Mouse (Mus musculus) hindbrain, embryonic 13.5 days (tissue): ENCODE data around the gene Swt1. TPM values are rescaled to one million over a fixed set of nuclear protein-coding genes. Genes with fewer than 3 reads are reported as not detected.

Experiments
- ATAC-seq: fragments of 200-750 bp; cut with Nextera tagmentation; 2 replicates; pipeline ENCODE4 v1.8.0; 2017; ENCODE audit warnings: moderate TSS enrichment; ENCODE audit not compliant: low FRiP score
- H3K27ac ChIP-seq: fragments of 300-500 bp; sonication (generic); 2 replicates; pipeline ENCODE4 v1.5.1; 2015; ENCODE audit warnings: inconsistent platforms, mild to moderate bottlenecking, moderate library complexity
- H3K27me3 ChIP-seq: fragments of 300-500 bp; sonication (generic); 2 replicates; pipeline ENCODE4 v1.6.1; 2015; ENCODE audit warnings: mild to moderate bottlenecking, inconsistent platforms
- H3K36me3 ChIP-seq: fragments of 300-500 bp; sonication (generic); 2 replicates; pipeline ENCODE4 v1.6.1; 2015; ENCODE audit warnings: mild to moderate bottlenecking, inconsistent platforms
- H3K4me1 ChIP-seq: fragments of 300-500 bp; sonication (generic); replicated peaks from 2 replicates; pipeline ENCODE4 v1.6.1; 2015; ENCODE audit warnings: inconsistent platforms
- H3K4me2 ChIP-seq: fragments of 300-500 bp; sonication (generic); 2 replicates; pipeline ENCODE4 v1.6.1; 2015; ENCODE audit warnings: inconsistent platforms, mild to moderate bottlenecking, moderate library complexity
- H3K4me3 ChIP-seq: fragments of 300-500 bp; sonication (generic); 2 replicates; pipeline ENCODE4 v1.5.1; 2015; ENCODE audit warnings: mild to moderate bottlenecking, inconsistent platforms
- H3K9ac ChIP-seq: fragments of 300-500 bp; sonication (generic); 2 replicates; pipeline ENCODE4 v1.6.1; 2015; ENCODE audit warnings: mild to moderate bottlenecking, inconsistent platforms
- H3K9me3 ChIP-seq: fragments of 300-500 bp; sonication (generic); 2 replicates; pipeline ENCODE4 v1.6.1; 2016; ENCODE audit warnings: inconsistent platforms
- WGBS: fragments of 180-500 bp; shearing (Covaris S2); methylation state at CpG from one replicate; pipeline ENCODE4 v1.1.7; 2015; 5-methylcytosine and 5-hydroxymethylcytosine counted together
- microRNA-seq: library from miRNA; unstranded; fragments of <30 nt; microRNA quantifications from one replicate; pipeline ENCODE4, GENCODE M21; 2016
- polyA plus RNA-seq: library from polyadenylated mRNA; unstranded; fragments of >200 nt; fragmentation: Nextera tagmentation; extraction: Ambion mirVana; gene quantifications from 2 replicates; pipeline ENCODE4 v1.2.1, GENCODE M21; 2015

Gene Swt1
- polyA plus RNA-seq, 1 experiment from 2014 or later = 20.6 TPM

DNA sequence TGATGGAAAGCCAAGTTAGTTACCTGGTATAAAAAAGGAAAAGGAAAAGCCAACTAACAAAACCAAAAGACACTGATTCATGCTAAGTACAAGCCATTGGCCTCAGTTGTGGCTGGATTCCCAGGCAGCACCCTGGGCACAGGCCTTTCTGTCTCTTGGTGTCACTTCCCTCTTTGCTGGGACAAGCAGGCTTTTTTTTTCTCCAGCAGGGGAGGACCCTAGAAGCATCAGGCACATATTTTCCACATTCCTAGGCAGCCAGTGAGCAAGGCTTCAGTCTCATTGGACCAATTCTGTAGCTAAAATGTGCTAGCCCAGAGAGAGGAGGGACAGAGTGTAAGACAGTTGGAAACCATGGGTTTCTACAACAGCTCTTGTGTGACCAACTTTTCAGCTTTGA, 90.0 kb downstream of the Swt1 start:
- H3K4me3 ChIP-seq = no peak overlapping the region
- H3K9me3 ChIP-seq = no peaks in the 10 kb centered on the region
- H3K27me3 ChIP-seq = no peaks in the 10 kb centered on the region
- H3K4me2 ChIP-seq = no peak overlapping the region
- no peak overlapping the region for H3K27ac ChIP-seq
- ATAC-seq = no peak
- H3K36me3 ChIP-seq = no peaks in the 10 kb centered on the region
- H3K9ac ChIP-seq = no peak overlapping the region
- peaks cover 22% of the 10 kb centered on the region for H3K4me1 ChIP-seq

DNA sequence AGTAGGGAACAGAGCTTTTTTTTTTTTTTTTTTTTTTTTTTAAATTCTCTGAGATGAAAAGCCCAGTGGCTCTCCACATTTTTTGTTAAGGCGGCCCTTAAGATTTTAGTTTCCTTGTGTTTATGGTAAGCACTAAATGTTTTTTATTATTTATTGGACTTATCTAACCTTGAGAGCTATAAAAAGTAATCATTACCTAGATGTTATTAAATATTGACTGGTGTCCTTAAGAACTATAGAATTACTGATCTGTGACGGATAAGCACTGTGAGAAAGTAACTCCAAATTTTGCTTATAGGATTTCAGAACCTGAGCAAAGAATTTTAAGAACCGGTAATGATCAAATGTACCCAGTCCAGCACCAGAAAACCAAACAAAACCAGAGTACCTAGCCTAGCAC, 95.4 kb downstream of the Swt1 start:
- H3K27me3 ChIP-seq = no peaks in the 10 kb centered on the region
- ATAC-seq = no peak

DNA sequence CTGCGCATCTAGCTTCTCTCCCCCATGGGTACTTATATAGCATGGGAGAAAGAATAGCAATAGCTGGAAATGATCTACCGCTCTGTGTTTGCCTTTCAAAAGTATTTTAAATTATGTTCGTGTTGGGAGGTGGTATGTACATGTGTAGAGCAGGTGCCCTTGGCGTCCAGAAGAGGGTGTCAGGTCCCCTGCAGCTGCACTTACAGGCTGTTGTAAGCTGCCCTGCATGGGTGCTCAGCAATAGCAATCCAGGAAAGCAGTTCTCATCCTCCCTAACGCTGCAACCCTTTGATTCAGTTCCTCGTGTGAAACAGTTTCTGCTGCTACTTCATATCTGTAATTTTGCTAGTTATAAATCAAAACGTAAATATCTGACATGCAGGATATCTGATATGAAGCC, 98.7 kb downstream of the Swt1 start:
- no peak overlapping the region for H3K4me2 ChIP-seq
- no peak overlapping the region for H3K4me3 ChIP-seq
- no peak for ATAC-seq
- no peak overlapping the region for H3K9ac ChIP-seq
- no peaks in the 10 kb centered on the region for H3K4me1 ChIP-seq
- H3K9me3 ChIP-seq = no peaks in the 10 kb centered on the region
- H3K36me3 ChIP-seq = no peaks in the 10 kb centered on the region
- no peaks in the 10 kb centered on the region for H3K27me3 ChIP-seq
- 85% methylated on average over 7 of the region's 7 CpGs for WGBS
- H3K27ac ChIP-seq = no peak overlapping the region

More for the DNA sequence above, 95.4 kb downstream of the Swt1 start:
- H3K9me3 ChIP-seq = no peaks in the 10 kb centered on the region
- no peak overlapping the region for H3K4me2 ChIP-seq
- H3K9ac ChIP-seq = no peak overlapping the region
- 92% methylated on average over 3 of the region's 3 CpGs for WGBS
- no peak overlapping the region for H3K4me3 ChIP-seq
- no peak overlapping the region for H3K27ac ChIP-seq
- H3K36me3 ChIP-seq = no peaks in the 10 kb centered on the region
- H3K4me1 ChIP-seq = no peaks in the 10 kb centered on the region

DNA sequence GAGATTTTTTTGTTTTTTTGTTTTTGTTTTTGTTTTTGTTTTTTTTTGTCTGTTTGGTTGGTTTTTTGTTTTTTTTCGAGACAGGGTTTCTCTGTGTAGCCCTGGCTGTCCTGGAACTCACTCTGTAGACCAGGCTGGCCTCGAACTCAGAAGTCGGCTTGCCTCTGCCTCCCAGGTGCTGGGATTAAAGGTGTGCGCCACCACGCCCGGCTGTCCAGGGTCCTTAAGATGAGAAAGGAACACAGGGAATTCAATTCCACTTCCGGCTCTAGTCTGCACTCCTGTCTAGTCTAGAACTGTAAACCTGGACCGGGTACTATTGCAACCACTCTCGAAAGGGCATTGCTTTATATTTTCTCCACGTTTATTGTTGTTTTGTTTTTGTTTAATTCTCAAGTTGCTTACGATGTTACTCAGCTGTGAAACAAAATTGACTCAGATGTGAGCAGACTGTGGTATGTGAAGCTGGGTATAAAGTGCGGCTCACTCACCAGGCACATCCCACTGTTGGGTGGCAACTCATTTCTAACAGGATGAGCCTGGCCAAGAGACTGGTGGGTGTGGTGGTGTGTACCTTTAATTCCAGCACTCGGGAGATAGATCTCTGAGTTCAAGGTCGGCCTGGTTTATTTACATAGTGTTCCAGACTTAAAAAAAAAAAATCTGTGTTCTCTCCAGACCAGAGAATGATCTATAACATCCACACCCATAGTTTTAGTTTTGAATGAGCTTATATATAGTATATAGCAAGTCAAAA, 99.7 kb downstream of the Swt1 start:
- no peak for ATAC-seq
- no peak overlapping the region for H3K27ac ChIP-seq
- no peak overlapping the region for H3K4me2 ChIP-seq
- no peaks in the 10 kb centered on the region for H3K27me3 ChIP-seq
- no peak overlapping the region for H3K9ac ChIP-seq
- WGBS = 89% methylated on average over 14 of the region's 14 CpGs
- H3K36me3 ChIP-seq = no peaks in the 10 kb centered on the region
- H3K4me1 ChIP-seq = no peaks in the 10 kb centered on the region
- H3K9me3 ChIP-seq = no peaks in the 10 kb centered on the region
- H3K4me3 ChIP-seq = no peak overlapping the region

DNA sequence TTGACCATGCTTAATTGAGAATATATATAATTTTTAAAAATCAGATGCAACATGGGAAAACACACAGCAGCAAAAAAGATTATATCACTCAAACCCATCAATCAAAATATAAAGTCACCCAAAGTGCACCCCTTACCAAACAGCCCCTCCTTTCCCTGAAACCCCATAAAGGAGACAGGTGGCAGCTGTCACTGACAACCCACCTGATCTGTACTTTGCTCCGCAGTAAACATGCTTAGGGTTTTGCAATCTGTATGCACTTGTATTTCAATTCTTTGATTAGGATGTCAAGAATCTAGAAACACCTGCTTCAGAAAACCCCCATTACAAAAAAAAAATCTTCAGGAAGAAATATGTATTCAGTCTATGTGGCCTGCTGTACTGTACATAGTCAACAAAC, 102.9 kb downstream of the Swt1 start:
- H3K27me3 ChIP-seq = no peaks in the 10 kb centered on the region
- 90% methylated on average over 1 of the region's 1 CpGs for WGBS
- no peak for ATAC-seq
- H3K4me1 ChIP-seq = no peaks in the 10 kb centered on the region
- no peaks in the 10 kb centered on the region for H3K9me3 ChIP-seq
- H3K9ac ChIP-seq = no peak overlapping the region
- H3K4me2 ChIP-seq = no peak overlapping the region
- no peak overlapping the region for H3K4me3 ChIP-seq
- no peak overlapping the region for H3K27ac ChIP-seq
- H3K36me3 ChIP-seq = no peaks in the 10 kb centered on the region

DNA sequence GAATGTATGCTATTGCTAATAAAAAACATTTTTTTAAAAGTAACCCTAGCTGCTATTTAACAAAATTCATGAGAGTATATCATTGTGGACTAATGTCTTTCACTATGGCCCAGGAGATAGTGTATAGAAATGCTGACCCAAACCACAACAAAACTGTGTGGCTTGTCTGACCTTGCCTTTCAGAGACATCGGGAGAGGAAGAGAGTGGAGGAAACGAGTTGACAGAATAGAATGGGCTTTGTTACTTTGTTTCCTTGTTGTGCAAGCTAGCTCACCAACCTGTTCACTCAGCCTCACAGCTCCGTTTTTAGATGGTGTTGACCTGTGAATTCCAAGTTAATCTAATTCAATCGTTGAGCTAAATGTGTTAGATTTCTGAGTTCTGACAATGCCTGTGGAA, 107.8 kb downstream of the Swt1 start:
- H3K36me3 ChIP-seq = no peaks in the 10 kb centered on the region
- H3K9ac ChIP-seq = no peak overlapping the region
- no peak for ATAC-seq
- no peak overlapping the region for H3K4me2 ChIP-seq
- H3K9me3 ChIP-seq = no peaks in the 10 kb centered on the region
- H3K27ac ChIP-seq = no peak overlapping the region
- H3K27me3 ChIP-seq = no peaks in the 10 kb centered on the region
- H3K4me1 ChIP-seq = no peaks in the 10 kb centered on the region
- 64% methylated on average over 4 of the region's 4 CpGs for WGBS
- H3K4me3 ChIP-seq = no peak overlapping the region

DNA sequence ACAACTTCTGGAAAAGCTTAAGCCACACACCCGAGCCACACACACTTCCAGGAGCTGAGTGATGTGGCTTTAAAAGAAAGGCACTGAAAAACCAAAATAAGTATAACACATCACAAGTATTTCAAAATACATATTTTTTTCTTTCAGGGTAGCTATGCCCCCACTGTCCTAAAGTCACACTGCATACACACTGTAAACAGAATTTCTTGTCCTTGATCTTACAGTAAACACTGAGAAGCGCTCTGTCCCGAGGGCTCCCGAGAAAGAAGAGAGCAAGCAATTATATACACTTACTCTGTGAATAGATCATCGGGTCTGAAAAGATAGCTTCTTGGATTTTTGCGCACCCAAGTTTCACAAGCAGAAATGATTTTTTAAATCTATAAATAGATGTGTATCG, 109.0 kb downstream of the Swt1 start:
- H3K27ac ChIP-seq = no peak overlapping the region
- H3K4me3 ChIP-seq = no peak overlapping the region
- no peak overlapping the region for H3K4me2 ChIP-seq
- no peaks in the 10 kb centered on the region for H3K27me3 ChIP-seq
- no peaks in the 10 kb centered on the region for H3K9me3 ChIP-seq
- no peaks in the 10 kb centered on the region for H3K36me3 ChIP-seq
- H3K9ac ChIP-seq = no peak overlapping the region
- no peaks in the 10 kb centered on the region for H3K4me1 ChIP-seq
- ATAC-seq = no peak
- WGBS = 88% methylated on average over 7 of the region's 7 CpGs

Small RNAs within 50 kb of the gene (microRNA-seq; reads per million reads assigned to microRNA genes)
- gene Mir7682 = 1.2 reads per million

Other genes starting within 250 kb of the Swt1 start
- 0.23 TPM in 1 of 2 replicates, not detected in the other for gene Gm47985, start 245.9 kb downstream of the Swt1 start, polyA plus RNA-seq
- not detected in 2 replicates for gene Gm8947, start 236.1 kb downstream of the Swt1 start, polyA plus RNA-seq
- gene Gm47995, start 230.0 kb downstream of the Swt1 start, polyA plus RNA-seq = not detected in 2 replicates
- gene 3110040M04Rik, start 224.3 kb downstream of the Swt1 start, polyA plus RNA-seq = not detected in 2 replicates
- gene Gm47996, start 218.3 kb downstream of the Swt1 start, polyA plus RNA-seq = not detected in 2 replicates
- 276 and 277 TPM in 2 replicates for gene Ivns1abp, start 84.0 kb downstream of the Swt1 start, polyA plus RNA-seq
- gene Trmt1l, start 87 bp upstream of the Swt1 start, polyA plus RNA-seq = 49.9 and 51.3 TPM in 2 replicates
- gene Rnf2, start 72.5 kb upstream of the Swt1 start, polyA plus RNA-seq = 120 and 123 TPM in 2 replicates
- 1.9 and 2.5 TPM in 2 replicates for gene Fam129a, start 142.7 kb upstream of the Swt1 start, polyA plus RNA-seq